Mouse (Mus musculus) retina, postnatal 7 days (tissue): ENCODE measurements at regions not wholly inside any gene's neighbourhood (a gene's known extent, or its start where the extent isn't known, plus 50 kb on each side); places are given as distances from the start of the nearest gene placed in this dataset.
"Not testable (repeated sequence)": the region's sequence is repeated elsewhere in the genome, so short reads cannot be mapped to it uniquely, and the experiment has no call there.

Source experiments
- DNase-seq: peaks from one replicate; pipeline ENCODE4 v3.0.0-alpha.2; 2012; ENCODE audit warnings: low read depth, low spot score

GRCm38 (mm10) chr13:102025138-102025537 is 257.1 kb upstream of the Pik3r1 start:
- DNase-seq = no peak

- not testable (repeated sequence) for DNase-seq
These were observed 257.5 kb upstream of the Pik3r1 start for GRCm38 (mm10) chr13:102025547-102025946.

GRCm38 (mm10) chr13:102031416-102031815 is 263.4 kb upstream of the Pik3r1 start:
- DNase-seq = no peak

DNA sequence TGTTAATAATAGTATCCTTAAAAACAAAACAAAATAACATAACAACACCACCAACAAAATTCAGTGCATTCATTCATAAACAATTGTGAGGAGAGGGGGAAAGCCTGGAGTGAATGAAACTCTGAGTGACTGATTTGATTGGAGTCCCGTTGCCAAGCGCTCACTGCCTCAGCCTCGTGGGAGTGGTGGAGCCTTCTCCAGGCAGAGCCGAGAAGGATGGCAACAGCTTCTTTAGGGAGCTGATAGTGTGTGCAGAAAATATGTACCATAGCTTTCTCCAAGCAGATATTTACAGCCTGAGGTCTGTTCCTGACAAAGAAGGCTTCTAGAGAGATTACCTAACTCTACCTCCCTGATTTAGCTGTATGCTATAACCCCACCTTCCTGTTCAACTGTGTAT is 266.5 kb upstream of the Pik3r1 start:
- DNase-seq = no peak

GRCm38 (mm10) chr13:102036001-102036400 is 268.0 kb upstream of the Pik3r1 start:
- DNase-seq = no peak

GRCm38 (mm10) chr13:102036819-102037624 is 269.0 kb upstream of the Pik3r1 start:
- no peak for DNase-seq

GRCm38 (mm10) chr13:102060213-102060612 is 292.2 kb upstream of the Pik3r1 start:
- no peak for DNase-seq

DNA sequence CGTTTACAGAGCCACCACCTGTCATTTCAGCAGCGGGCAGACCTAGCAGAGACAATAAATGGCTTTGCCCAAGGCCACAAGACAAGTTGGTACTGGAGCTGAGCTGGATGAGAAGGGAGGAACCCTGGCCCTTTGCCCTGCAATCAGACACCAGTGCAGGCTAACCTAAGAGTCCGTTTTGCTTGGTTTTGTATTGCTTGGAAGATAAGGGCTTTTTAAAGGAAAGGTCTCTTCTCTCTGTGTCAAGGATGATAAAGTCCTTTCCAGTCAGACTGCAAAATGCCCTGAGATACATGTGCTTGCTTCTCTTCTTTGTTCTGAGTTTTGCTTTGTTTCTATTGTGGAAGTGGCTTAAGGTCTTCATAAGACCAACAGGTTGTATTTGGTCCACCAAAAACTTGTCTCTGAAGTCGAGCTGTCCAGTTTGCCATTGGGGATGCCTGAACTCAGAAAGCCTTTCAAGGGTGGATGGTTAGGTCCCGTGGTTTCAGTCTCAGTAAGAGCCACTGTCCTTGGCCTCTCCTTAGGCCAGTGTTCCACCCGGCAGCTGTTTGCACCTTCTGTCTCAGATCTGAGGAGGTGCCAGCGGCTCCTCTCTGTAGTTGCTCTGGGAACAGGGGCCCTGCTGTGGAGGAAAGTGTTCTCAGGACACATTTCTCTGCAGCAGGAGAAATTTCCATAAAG is 296.7 kb upstream of the Pik3r1 start:
- no peak for DNase-seq

DNA sequence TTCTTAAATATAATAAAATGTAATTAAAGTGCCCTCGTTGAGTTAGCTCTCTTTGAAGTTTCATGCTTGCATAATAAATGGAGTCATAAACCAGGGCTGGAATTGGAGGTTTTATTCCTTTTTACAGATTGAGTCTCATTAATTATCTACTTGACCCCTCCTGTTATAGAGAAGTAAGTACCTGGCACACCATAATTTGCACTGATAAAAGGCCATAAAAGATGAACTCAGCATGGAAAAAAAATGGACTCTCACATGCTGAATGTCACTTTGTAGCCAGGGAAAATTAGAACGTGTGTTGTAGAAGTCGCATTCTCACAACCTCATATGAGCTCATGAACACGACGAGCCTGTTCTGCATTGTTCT is 297.2 kb upstream of the Pik3r1 start:
- no peak for DNase-seq

- no peak for DNase-seq
These were observed 297.8 kb upstream of the Pik3r1 start for GRCm38 (mm10) chr13:102065796-102066195.

DNA sequence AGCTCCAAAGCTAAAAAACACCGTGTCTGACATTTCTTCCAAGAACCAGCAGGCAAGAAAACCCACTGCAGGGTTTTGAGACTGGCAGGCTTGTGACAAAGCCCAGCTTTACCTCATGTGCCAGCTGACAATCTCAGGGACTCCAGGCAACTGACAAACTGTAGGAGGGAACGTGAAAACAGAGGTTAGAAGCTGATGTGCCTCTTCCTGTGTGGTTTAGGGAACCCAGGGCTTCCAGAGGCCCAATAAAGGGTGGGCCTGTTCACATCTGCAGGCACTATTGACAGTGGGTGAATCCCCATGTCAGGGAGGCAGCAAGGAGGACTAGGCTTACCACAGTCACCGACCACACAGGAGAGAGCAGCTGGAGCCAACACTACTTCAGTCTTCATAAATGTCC is 302.7 kb upstream of the Pik3r1 start:
- no peak for DNase-seq

DNA sequence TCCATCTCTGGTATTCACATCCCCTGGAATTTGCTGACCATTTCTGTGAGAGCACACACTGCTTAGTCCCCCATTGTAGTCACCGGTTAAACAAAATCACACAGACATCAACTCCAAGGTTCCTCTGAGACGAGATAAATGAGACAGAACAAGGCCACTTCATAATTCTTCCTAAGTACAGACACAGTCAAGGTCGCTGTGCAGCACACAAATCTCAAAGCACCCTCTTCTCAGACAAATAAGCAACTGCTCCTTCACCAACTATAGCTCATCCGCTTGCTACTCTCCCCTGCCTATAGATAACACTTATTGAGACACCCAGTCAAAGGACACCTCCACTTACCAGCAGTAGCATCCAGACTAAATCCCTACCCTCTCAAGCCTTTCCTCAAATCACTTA is 304.3 kb upstream of the Pik3r1 start:
- DNase-seq = no peak

DNA sequence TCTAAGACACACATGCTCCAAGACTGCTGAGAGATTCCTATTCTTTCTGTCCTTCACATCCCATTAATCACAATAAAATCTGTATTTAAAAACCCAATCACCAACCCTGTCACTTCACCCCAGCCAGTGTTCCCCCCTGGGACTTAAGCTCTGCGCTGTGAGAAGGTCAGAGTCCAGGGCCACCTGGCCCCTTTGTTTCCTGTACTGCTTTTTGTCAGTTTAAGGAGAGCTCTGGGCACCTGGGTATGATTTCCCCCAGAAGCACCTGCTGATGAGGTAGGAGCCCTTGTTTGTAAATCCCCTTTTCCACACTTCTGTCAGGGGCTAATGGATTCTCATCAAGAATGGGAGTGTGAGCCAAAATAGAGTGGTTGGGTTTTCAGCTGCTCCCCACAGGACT is 319.7 kb upstream of the Pik3r1 start:
- DNase-seq = no peak

- no peak for DNase-seq
These were observed 321.5 kb upstream of the Pik3r1 start for GRCm38 (mm10) chr13:102089551-102089950.

- no peak for DNase-seq
These were observed 326.2 kb upstream of the Pik3r1 start for GRCm38 (mm10) chr13:102094193-102094592.

- no peak for DNase-seq
These were observed 335.1 kb upstream of the Pik3r1 start for GRCm38 (mm10) chr13:102103161-102103560.

- no peak for DNase-seq
These were observed 338.2 kb upstream of the Pik3r1 start for GRCm38 (mm10) chr13:102106188-102106587.

GRCm38 (mm10) chr13:102108204-102108603 is 340.2 kb upstream of the Pik3r1 start:
- no peak for DNase-seq

DNA sequence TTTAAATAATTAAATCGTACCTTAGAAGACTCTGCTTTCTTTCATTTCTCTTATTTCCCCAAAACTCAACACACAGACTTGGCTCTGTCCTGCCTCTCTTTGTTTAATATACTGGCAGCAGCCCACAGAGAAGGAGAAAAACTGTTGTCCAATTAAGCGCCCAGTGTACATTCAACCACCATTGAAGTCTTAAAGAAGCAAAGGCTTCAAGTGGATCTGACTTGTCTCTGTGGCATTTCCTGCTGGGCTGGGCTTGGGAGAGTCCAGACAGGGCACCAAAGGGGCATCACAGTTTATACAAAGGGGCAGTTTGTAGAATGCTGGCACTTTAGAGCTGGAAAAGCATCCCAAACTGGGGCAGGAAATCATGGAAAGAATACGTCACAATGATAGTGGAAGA is 340.9 kb upstream of the Pik3r1 start:
- DNase-seq = no peak

DNA sequence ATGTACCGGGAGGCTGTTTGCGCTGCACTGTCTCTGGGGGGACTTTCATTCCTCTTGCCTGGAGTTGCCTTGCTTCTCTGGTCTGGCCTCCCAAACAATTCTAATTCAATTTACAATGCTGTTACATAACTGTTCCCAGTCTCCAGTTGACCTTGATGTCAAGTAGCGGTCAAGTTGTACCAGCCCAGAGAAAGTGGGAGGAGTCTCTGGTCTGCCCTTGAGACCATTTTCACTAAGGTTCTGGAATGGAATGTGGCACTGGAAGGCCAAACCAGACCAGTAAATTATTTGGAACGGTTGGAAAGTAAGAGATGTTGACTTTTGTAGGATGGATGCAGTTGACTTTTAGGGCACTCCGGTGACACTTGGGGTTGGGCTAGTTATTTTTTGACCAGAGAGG is 345.9 kb upstream of the Pik3r1 start:
- DNase-seq = no peak

GRCm38 (mm10) chr13:102122341-102122740 is 354.3 kb upstream of the Pik3r1 start:
- no peak for DNase-seq

DNA sequence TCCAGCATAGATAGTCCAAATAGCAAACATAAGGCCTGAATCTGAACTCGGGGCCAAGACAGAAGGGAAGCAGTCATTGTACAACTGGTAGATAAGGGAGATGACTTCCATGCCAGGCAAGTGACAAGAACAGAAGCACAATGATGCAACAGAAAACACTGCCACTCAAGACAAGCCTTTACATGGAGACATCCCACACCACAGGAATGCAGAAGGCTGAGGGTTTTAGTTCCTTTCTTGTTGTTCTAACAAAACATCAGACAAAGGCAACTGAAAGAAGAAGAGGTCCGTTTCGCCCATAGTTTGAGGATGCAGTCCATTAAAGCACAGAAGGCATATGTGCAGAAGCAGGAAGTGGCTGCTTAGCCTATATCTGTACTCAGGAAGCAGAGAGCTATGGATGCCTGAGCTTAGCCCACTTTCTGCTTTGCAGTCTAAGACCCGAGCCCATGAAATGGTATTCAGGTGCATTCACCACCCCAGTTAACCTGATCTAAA is 360.0 kb upstream of the Pik3r1 start:
- DNase-seq = no peak

DNA sequence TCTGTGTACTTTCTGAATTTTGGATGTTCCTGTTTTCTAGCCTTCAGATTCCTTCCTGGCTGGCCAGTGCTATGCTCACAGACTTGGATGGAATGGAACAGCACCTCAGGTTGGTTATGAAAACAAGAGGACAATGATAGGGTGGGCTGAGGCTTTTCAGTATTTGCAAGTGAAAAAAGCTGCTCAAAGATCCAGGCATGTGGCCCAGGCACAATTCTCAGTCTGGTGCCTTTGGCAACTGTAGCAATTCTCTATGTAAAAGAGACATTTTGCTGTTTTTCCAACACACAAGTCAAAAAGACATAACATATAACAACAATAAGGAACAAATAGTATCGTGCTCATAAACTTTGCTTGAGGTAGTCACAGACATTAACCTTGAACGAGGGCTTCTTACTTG is 363.4 kb upstream of the Pik3r1 start:
- no peak for DNase-seq
